Mouse (Mus musculus) induced T-regulatory cell, adult 2 months (primary cell): ENCODE measurements at regions not wholly inside any gene's neighbourhood (a gene's known extent, or its start where the extent isn't known, plus 50 kb on each side); places are given as distances from the start of the nearest gene placed in this dataset.

Source experiments
- DNase-seq: peaks from one replicate; pipeline ENCODE4 v3.0.0-alpha.2; 2012; ENCODE audit warnings: low read depth

- DNase-seq, result no peak
These were observed 66.2 kb downstream of the Car2 start for GRCm38 (mm10) chr3:14952169-14952729.

GRCm38 (mm10) chr3:14952951-14953350, 66.9 kb downstream of the Car2 start:
- no peak for DNase-seq

GRCm38 (mm10) chr3:14957481-14957880, 71.4 kb downstream of the Car2 start:
- DNase-seq, result no peak

- DNase-seq, result no peak
These were observed 72.2 kb downstream of the Car2 start for GRCm38 (mm10) chr3:14958277-14958676.

GRCm38 (mm10) chr3:14959586-14959985, 73.5 kb downstream of the Car2 start:
- peak; percentile 5 for DNase-seq

GRCm38 (mm10) chr3:14964795-14965194, 78.7 kb downstream of the Car2 start:
- no peak for DNase-seq

GRCm38 (mm10) chr3:14965438-14966044, 79.5 kb downstream of the Car2 start:
- no peak for DNase-seq

- no peak for DNase-seq
These were observed 81.2 kb downstream of the Car2 start for GRCm38 (mm10) chr3:14967235-14967634.

- DNase-seq, result no peak
These were observed 82.3 kb downstream of the Car2 start for GRCm38 (mm10) chr3:14968345-14968744.

- no peak for DNase-seq
These were observed 83.6 kb downstream of the Car2 start for GRCm38 (mm10) chr3:14969698-14970097.

- DNase-seq, result no peak
These were observed 85.6 kb downstream of the Car2 start for GRCm38 (mm10) chr3:14971647-14972046.

- DNase-seq, result no peak
These were observed 88.7 kb downstream of the Car2 start for GRCm38 (mm10) chr3:14974758-14975157.

- no peak for DNase-seq
These were observed 89.1 kb downstream of the Car2 start for GRCm38 (mm10) chr3:14975203-14975602.

GRCm38 (mm10) chr3:14979116-14979613, 93.1 kb downstream of the Car2 start:
- DNase-seq, result peak; percentile 5

GRCm38 (mm10) chr3:14989635-14990034, 103.6 kb downstream of the Car2 start:
- no peak for DNase-seq

GRCm38 (mm10) chr3:14993936-14994335, 107.9 kb downstream of the Car2 start:
- no peak for DNase-seq

GRCm38 (mm10) chr3:14997241-14997640, 111.2 kb downstream of the Car2 start:
- DNase-seq, result no peak

GRCm38 (mm10) chr3:14998521-14998920, 112.4 kb downstream of the Car2 start:
- DNase-seq, result no peak

- DNase-seq, result no peak
These were observed 113.3 kb downstream of the Car2 start for GRCm38 (mm10) chr3:14999411-14999810.

GRCm38 (mm10) chr3:14999914-15000313, 113.8 kb downstream of the Car2 start:
- no peak for DNase-seq

GRCm38 (mm10) chr3:15000657-15001056, 114.6 kb downstream of the Car2 start:
- no peak for DNase-seq

- no peak for DNase-seq
These were observed 121.7 kb downstream of the Car2 start for GRCm38 (mm10) chr3:15007821-15008220.

GRCm38 (mm10) chr3:15008501-15008900, 122.4 kb downstream of the Car2 start:
- no peak for DNase-seq

- no peak for DNase-seq
These were observed 123.7 kb downstream of the Car2 start for GRCm38 (mm10) chr3:15009747-15010146.
